Mouse (Mus musculus) T-helper 1 cell (primary cell): Measurements from ENCODE around the gene H1foo.

Source experiments
- in situ Hi-C: fragments of 300-600 bp; cut with MboI, MseI; formaldehyde crosslinking; loops from one replicate; pipeline ENCODE4 v1.15.1; 2025; ENCODE audit warnings: high pct_unique_total_duplicates

Gene H1foo

DNA sequence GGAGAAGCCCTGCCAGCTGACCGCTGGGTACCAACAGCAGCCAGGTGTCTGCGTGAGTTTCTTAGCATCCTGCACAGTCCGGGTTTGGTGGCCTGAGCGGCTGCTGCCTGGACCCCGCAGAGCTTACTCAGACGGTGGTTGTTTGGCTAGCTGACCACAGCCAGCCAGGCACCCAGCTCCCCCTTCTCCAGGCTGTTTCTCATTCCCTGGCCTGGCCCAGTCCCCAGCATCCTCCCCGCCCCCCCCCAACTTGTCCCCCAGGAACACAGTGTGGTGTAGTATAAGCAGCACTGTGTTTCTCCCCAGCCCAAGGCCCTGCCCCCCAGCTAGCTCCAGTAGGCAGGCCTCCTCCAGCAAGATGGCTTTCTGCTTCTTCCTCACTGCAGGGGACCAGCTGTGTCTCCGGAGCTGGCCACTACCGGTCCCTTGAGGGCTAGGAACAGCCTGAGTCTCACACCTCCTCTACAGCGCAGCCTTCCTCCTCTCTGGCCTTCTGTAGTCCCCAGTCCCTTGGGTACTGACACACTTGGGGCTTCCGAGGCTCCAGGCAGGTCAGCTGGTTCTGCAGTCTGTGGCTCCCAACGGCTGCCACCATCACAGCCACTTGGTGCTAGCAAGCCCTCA is 41.8 kb downstream of the H1foo start:
- in situ Hi-C loops: no loop called here

DNA sequence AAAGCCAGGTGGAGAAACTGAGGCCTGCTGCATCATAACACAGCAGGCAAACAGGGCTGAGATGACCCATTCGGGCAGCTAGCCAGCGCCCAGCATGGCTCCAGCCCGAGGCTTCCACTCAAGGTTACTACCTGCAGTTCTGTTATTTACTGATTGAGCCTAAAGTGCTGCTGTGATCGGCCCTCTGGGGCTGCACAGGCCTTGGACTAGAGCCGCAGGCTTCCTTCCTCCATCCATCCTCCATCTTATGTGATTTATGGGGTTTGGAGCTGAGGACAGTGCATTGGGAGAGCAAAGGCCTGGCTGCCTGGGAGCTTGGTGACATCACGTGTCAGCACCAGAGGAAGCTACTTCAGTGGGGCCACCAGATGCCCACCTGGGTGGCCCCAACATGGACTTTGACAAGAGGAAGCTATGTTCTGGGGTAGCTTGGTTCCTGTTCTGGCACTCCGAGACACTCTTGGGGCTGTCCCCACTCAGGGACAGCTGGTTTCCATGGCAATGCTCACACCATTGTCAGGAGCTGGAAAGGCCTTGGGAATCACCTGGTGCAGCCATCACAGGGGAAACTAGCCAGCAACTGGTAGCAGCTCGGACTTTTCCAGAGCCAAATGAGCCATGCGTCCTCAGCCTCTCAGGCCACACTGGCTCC is 42.5 kb downstream of the H1foo start:
- in situ Hi-C loops: no loop called here

DNA sequence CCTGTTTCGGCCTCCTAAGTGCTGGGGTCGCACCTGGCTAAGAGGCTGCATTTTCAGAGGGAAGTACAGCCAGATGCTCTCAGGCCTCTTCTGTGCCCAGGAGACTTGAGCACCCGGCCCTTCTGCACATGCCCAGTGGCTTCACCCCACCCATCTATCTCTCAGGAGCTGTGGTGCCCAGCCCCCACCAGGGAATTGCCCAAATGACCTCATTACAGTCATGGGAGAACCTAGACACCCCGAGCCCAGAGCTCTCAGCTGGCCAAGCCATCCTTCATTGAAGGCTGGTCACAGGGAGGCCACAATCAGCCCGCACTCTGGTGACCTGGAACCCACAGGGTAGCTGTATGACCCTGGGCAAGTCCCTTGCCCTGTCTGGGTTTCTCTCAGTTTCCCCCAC is 44.3 kb downstream of the H1foo start:
- in situ Hi-C loops: no loop called here

DNA sequence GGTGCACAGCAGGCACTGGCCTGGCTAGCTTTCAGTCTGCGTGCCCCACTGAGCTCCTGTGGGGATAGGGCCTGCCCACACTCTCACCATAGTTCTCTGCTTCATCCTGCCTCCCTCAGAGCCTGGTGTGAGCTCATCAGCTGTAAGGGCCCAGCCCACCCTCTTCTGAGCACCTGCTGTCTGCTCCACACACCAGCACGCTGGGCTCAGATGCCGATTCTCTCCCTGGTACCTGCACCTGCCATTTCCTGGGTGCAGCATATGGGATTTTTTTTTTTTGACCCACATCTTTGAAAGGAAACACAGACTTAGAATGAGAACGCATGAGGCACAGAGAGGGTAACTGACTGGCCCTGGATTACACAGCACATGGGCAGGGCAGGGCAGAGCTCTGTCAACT is 44.9 kb downstream of the H1foo start:
- in situ Hi-C loops: no loop called here

DNA sequence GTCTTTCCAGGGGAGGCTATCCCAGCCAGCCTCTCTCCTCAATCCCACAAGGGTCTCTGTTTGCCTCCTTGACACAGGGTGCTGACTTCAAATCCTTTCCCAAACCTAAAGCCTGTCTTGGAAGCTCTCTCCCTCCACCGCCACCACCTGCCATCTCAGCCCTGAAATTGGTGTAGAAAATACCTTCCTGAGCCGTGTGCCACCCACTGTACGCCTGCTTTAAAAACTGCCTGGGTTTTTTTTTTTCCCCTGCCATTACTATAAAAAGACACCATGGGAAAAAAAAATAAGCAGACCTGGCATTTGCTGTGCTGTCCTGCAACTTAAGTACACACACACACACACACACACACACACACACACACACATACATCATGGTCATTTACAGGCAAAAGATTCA is 45.3 kb downstream of the H1foo start:
- in situ Hi-C loops: no loop called here

DNA sequence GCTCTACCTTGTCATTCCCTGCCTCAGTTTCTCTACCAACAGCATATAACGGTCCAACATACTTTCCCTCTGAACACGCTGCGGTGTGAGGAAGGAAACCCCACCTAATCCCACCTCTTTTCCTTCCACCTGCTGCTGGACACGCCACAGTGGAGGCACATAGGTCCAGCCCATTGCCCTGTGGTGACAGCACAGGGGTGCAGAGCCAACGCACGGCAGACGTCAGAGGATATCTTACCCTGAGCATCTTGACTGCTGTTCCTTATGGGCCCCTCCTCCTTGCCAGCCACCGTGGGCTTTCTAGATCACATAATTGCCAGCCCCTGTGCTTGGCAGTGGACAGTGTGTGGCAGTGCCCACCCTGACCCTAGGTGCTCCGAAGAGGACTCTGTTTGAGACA is 45.7 kb downstream of the H1foo start:
- in situ Hi-C loops: no loop called here

DNA sequence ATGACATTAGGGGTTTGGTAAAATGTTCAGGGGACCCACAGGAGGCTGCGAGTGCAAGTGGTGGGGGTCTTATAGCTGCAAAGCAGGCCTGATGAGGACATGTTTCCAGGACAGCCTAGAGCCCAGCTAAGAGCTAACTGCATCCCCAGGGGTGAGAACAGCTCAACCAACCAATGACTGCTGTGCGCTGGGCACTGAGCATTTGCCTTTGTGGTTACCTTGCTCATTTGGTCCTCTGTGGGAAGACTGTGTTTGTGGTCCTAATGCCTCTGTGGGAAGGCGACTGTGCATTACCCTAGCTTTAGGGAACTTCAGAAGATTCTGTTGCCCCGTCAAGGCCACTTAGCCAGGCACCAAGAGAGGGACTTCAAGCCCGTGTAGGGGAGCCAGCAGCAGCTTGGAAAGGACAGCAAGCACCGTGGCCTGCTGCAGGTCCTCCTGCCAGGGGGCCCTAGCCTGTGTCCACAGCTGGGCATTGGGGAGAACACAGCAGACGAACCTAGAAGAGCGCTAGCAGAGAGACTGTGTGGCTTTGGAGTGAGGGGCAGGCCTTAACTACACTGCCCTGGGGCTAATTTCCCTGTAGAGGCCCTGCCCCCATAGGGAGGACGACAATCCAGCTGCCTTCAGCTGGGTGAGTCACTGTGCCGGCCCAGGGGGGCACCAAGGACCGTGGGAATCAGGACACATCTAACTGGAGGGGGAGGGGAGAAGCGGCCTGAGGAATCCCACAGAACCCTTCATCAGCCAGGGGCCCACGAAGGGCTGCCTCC is 46.6 kb downstream of the H1foo start:
- in situ Hi-C loops: no loop called here

DNA sequence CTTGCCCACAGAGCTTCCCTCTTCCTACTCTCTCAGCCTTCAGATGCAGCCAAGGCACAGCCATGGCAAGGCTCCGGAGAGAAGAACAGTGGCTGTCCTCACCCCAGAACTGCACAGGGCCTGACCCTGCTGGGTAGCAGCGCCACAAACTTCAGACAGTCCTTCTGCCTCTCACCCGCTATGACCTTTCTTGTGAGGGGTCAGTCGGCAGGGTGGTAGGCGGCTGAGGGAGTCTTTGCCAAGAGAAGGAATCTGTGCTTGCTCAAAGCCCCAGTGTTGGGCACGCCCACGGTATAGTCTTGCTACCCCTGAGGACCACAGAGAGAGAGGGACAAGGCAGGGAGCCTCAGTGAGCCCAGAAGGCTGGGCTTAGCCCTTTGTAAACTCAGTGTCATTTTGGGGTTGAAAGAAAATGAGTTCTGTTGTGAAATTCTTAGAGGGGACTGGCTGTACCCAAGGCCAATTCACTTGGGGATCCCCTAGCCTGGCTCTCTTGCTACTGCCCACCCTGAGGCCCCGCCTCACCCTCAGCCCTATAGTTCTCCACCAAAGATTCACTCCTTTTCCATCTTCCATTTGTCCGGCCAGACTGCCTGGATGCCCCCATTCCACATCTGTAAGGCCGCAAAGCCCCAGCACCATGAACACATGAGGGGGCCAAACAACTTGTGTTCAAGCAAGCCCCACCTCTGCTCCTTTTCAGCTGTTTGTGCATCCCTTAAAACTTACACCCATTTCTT is 47.3 kb downstream of the H1foo start:
- in situ Hi-C loops: no loop called here

DNA sequence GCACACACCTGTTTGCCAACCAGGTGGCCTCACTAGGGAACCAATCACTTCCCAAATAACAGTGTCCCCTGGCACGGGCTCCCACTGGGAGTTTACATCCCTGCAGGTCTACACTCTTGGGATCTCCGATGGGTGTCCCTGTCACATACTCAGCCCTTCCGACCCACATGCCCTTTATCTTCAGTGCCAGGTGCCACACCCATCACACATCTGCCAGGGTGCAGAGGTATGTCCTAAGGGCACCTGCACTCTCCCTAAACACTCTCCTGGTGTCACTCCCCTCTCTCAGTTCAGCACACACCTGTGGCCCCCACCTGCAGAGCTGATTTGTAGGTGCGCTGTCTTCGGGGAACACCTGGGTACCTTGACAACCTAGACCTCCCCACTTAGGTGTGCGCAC is 48.2 kb downstream of the H1foo start:
- in situ Hi-C loops: no loop called here

DNA sequence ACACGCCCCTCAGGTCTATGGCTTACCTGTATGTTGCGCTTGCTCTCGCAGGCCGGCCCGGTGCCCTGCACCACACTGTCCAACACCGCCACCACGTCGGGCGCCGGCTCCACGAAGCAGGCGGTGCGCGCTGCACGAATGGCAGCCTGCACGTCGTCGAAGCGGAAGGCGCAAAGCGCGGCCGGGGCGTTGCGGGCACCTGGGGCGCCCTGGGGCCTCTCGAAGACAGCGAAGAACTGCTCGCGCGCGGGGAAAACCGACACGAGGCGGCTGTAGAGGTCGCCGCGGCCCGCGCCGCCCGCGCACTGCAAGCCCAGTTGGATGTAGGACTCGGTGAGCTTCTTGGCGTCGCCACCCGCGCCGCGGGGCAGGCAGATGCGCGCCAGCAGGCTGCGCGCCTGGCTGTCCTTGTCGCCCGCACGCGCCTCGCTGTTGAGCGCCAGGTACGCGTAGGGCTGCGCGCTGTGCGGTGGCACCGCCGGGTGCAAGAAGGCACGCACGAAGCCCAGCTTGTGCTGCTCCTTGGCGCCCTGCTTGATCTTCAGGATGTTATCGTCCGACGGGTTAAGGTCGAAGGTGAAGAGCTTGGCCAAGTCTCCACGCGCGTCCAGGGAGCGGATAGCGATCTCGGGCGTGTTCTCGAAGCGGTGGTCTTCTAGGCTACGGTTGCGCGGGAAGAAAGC is 48.9 kb downstream of the H1foo start:
- in situ Hi-C loops: no loop called here

DNA sequence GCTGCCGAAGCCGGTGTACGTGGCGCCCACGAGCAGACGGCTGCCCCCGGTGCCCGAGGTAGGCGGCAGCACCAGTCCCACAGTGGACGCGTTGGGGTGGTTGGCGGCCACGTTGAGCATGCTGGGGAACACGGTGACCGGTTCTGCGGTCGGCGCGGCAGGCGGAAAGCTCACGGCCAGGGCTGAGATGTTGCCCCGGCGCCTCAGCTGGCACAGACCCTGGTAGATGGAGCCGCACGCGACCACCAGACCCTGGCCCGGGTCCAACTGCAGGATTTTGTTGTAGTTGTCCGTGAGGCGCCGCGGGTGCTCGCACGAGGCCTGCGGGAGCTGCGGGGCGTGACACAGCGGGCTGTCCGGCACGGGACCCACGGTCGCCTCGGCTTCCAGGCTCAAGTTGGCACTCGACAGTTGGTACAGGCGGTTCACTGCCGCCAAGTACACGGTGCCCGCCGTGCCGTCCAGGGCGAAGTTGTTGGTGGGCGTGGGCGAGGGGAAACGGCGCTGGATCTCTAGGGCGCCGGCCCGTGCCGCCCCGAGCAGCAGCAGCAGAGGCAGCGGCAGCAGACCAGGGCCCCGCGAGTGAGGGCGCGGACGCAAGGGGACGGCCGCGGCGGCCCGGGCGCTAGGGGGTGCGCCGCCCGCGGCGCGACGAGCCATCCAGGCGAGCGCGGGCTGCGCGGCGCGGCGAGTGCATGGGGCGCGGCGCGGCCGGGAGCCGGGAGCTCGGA is 49.6 kb downstream of the H1foo start:
- in situ Hi-C loops: no loop called here

DNA sequence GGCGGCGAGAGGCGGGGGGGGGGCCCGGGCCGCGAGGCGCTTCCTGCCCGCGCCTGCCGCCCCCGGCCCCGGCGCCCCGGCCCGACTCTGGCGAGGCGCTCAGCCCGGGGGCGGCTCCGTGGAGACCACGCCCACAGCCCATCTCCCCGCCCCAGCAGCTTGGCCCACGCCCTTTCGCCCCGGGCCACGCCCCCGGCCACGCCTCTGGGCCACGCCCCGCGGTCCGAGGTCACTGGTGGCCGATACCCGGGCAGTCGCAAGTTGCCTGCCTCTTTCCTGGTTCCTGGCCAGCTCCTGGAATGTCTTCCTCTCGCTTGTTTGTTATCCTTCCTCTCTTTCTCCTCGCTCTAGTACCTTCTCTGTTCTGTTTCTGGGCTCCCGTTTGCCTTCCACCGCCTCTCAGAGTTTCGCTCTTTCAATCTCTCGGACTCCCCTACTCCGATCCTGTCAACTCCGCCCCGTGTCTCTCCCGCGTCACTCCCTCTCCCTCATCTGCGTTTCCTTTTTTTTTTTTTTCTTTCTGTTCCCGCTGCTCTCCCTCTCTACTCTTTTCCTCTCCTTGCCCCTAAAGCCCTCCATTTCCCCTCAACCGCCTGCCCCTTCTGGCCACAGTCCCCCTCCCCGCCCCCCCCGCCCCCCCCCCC is 50.3 kb downstream of the H1foo start, which contains the start of gene Plxnd1:
Plxnd1 (minus strand) TSS at position 129 of the 644 bp plus-strand sequence.
- in situ Hi-C loops: no loop called here

DNA sequence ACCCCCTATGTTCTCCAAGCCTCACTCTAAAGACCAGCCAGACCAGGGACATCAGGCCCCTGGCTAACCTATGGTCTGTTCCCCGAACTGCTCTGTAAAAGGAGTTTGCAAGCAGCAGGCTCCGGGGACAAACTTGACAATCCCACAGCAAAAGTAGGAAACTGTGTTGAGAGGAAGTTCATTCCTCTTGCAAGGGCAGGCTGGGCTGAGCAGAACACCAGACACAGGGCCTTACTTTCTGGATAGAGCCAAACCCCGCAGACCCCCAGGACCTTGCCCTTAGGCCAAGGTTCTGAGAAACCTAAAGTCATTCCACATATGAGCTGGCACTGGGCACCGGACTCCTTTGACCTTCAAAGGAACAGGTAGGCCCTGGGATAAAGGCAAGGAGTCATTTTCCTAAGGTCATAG is 50.8 kb downstream of the H1foo start:
- in situ Hi-C loops: no loop called here

DNA sequence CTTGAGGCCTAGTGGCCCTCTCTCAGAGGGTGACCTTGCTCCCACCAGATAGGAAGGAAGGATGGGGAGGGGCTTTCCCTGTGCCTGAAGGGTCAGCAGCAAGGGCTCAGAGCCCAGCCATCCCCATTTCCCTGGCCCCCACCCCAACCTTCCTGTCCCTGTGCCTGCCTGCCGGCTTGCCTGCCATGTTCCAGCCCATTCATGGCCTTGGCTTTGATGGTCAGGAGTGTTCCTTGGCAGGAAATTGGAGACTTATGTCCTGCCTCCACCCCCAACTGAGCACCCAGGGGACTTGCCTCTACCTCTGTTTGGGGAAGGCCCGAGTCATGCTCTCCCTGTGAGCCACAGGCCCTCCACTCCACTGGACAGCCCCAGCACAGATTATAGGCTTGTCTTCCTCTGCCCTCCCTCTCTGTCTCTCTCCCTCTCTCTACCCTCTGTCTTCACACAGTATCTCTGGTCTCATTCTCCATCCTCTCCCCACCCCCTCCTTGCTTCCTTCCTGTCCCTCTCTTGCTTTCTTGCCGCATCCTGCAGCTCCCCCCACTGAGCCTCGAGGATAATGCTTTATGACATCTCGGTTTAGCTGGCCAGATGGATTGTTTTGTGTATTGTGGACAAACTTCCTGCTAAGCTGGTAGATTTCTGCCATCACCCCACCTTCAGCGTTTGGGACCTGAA is 51.6 kb downstream of the H1foo start:
- in situ Hi-C loops: no loop called here

DNA sequence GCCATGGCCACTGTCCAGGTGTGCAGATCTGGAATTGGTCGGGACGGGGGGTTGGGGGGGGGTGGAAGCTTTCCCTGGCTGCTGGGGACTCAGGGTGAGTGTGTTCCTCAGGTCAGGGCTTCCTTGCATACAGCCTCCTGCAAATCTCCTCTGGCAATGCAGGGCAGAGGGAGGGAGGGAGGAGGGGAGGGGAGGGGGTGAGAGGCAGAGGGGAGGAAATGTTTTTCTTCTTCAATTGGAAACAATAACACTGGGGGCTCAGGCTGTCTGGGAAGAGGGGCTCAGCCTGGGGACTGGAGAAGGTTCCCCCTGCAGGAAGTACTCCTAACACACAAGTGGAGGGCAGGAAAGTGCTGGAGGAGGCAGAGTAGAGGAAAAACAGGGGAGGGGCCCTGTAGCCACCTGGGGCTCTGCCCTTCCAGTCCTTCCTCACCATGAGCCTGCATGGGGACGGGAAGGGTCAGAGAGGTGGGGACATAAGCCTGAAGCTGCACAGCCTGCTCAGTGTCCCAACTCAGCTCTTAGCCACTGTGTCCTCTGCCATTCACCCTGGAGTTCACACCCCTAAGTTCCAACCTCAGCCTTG is 53.1 kb downstream of the H1foo start:
- in situ Hi-C loops: no loop called here

DNA sequence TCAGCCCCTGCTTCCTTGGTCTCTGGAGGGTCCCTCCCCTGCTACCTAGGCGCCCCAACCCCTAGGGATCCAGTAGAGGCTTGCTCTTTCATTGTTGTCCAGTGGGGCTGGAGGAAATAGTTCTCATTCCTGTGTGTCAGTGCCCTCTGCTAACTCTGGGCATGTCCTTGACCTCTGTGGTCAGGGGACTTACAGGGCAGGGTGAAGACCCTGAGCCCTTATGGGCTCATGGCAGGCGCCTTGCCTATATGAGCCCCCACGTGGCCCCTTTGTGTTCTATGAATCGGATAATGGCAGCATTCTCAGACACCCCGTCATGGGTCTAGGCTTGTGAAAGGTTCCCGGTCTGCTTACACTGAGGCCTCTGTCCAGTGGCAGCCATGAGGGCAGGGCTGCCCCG is 54.0 kb downstream of the H1foo start:
- in situ Hi-C loops: no loop called here

DNA sequence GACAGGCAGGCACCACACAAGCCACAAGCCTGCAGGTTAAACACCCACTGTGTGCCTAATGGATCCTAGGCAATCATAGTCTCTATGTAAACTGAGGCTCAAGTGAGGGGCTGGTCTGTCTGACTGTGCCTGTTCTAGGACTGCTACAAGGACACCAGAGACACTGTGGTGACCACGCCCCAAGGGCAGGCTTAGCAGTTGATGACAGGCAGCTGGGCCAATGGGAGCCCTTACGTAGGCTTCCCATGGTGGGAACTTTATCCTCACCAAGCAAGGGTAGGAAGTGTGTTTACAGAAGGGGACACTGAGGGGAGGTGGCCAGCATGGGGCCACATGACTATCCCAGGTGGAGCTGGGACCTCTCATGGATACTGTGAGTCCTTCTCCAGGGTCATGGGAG is 54.5 kb downstream of the H1foo start:
- in situ Hi-C loops: no loop called here
